Mouse (Mus musculus): ENCODE results near the gene Nat14.
A peak's percentile ranks its signal among the peaks of the same experiment; 100 is the strongest.

The Nat14 gene

GRCm38 (mm10) chr7:4950561-4951342, 28.9 kb downstream of the Nat14 start:
- no peak for DNase-seq (ENCODE audit: low spot score)

GRCm38 (mm10) chr7:4953815-4954445, 32.1 kb downstream of the Nat14 start:
- DNase-seq (ENCODE audit: low spot score), result no peak

GRCm38 (mm10) chr7:4957361-4957760, 35.5 kb downstream of the Nat14 start:
- DNase-seq (ENCODE audit: low spot score), result no peak

DNA sequence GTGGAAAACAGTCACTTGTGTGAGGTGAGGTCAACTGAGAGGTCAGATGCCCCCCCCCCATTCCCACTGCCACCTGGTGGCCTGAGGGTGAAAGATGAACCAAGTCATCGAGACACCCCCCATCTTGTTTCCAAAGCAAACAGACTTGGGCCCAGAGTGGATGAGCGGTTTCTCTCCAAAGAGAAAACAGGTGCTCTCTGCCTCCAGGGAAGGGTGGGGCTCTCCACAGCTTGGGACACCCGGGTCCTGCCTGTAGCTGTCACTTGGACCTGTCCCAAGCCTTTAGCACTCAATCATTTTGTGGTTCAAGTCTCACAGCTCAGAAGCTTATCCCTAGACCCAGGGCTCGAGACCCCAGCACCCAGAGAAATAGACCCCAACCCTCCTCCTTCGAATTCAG, 41.7 kb downstream of the Nat14 start:
- no peak for DNase-seq (ENCODE audit: low spot score)

- DNase-seq (ENCODE audit: low spot score), result peak; percentile 43
Observed at GRCm38 (mm10) chr7:4964272-4964671, 42.4 kb downstream of the Nat14 start, which contains the start of gene Sbk2. Sbk2 (minus strand) TSS chr7:4964406.

GRCm38 (mm10) chr7:4964988-4965387, 43.2 kb downstream of the Nat14 start:
- DNase-seq (ENCODE audit: low spot score), result no peak

DNA sequence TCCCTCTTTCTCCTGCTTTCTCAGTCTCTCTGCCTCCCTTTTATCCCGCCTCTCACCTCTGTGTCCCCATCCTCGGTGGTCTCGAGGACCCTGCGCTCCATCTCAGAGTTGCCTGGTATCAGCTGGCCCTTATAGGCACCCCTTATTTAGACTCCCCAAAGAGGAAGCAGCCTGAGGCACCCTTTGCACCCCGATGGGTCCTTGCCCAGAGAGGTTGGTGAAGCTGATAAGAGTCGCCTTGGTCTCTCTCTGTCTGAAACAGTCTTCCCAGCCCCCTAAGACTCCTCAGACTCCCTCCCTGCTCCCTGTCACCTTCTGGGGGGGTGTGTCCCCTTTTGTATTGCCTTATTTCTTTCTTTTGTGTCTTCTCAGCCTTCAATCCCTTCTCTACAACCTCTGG, 49.2 kb downstream of the Nat14 start, which contains the start of gene Sbk3:
Sbk3 (minus strand) TSS at position 101 of the 400 bp plus-strand sequence.
- DNase-seq (ENCODE audit: low spot score), result no peak

- DNase-seq (ENCODE audit: low spot score), result no peak
Observed at GRCm38 (mm10) chr7:4971710-4972109, 49.9 kb downstream of the Nat14 start.

- no peak for DNase-seq (ENCODE audit: low spot score)
Observed at GRCm38 (mm10) chr7:4972321-4973047, 50.7 kb downstream of the Nat14 start.
